Mouse (Mus musculus) heart, postnatal 4 days (tissue): ENCODE measurements around the gene Gatad1. TPM values are rescaled to one million over a fixed set of nuclear protein-coding genes. Genes with fewer than 3 reads are reported as not detected.
A peak's percentile ranks its signal among the peaks of the same experiment; 100 is the strongest.
"Not testable (repeated sequence)": the region's sequence is repeated elsewhere in the genome, so short reads cannot be mapped to it uniquely, and the experiment has no call there.

Experiments
- DNase-seq: peaks from one replicate; pipeline ENCODE4 v3.0.0; 2021
- microRNA-seq, 2 experiments: library from miRNA; unstranded; fragments of <30 nt; microRNA quantifications; one replicate each; pipeline ENCODE4 v1.2.0; 2021 to 2022
- total RNA-seq, 2 experiments: library from RNA; stranded (reverse); gene quantifications; 2 replicates each; pipeline ENCODE4 v1.2.3; 2021

Gatad1 gene
- total RNA-seq, 2 experiments from 2014 or later, result 105 to 110 TPM

DNA sequence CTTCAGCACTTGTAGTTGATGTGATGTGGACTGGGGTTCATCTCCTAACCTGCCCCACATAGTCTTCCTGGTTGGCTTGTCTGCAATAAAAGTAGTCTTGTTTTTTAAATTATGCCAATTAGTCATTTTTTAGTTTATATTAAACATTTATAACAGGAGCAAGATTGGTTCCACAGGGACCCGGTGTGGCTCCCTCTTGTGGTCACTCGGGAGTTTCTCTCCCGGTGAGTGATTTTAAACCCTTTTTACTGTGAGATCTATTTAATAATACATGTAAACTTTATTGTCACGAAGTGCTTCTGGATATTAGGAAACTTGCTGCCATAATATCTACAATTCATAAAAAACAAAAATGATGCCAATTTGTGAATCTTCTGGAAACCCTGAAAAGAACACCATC is 23.0 kb downstream of the Gatad1 start:
- DNase-seq, result peak; percentile 8

- DNase-seq, result no peak
Observed at GRCm38 (mm10) chr5:3633315-3633714, 23.7 kb downstream of the Gatad1 start.

GRCm38 (mm10) chr5:3632285-3632684 is 24.7 kb downstream of the Gatad1 start:
- DNase-seq, result no peak

- no peak for DNase-seq
Observed at GRCm38 (mm10) chr5:3631512-3632271, 25.3 kb downstream of the Gatad1 start.

DNA sequence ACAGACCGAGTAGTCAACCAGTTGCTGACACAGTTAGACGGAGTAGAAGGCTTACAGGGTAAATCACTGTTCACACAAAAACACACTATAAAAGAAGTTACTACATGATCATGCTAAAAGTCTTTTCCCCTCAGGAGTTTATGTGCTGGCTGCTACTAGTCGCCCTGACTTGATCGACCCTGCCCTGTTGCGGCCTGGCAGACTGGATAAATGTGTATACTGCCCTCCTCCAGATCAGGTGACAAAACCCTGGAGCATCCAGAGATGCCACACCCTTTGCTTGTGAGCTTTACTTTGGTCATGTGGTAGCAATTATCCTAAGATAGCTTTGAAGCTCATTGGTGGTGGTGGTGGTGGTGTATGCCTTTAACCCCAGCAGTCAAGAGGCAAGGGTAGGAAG is 26.9 kb downstream of the Gatad1 start:
- DNase-seq, result no peak

- DNase-seq, result no peak
Observed at GRCm38 (mm10) chr5:3620486-3620885, 36.5 kb downstream of the Gatad1 start.

GRCm38 (mm10) chr5:3611835-3612234 is 45.1 kb downstream of the Gatad1 start:
- not testable (repeated sequence) for DNase-seq

DNA sequence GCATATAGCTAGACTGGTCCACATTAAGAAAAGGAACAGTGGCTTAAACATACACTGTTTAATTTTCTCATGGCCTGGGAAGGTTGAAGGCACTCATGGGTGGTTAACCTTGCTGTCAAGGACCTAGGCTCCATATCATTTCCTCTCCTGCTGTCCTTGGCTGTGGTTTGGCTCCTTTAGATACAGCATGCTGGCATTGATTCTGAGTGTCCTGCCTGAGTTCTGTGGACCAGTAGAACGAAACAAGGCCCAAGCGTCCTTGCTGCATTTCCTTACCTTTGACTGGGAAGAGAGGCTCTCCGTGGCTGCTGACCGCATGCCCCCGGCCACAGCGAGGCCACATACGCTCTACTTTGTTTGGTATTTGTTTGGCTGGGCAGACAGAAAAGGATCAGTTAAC is 47.7 kb downstream of the Gatad1 start:
- no peak for DNase-seq

GRCm38 (mm10) chr5:3607114-3607513 is 49.9 kb downstream of the Gatad1 start:
- no peak for DNase-seq

DNA sequence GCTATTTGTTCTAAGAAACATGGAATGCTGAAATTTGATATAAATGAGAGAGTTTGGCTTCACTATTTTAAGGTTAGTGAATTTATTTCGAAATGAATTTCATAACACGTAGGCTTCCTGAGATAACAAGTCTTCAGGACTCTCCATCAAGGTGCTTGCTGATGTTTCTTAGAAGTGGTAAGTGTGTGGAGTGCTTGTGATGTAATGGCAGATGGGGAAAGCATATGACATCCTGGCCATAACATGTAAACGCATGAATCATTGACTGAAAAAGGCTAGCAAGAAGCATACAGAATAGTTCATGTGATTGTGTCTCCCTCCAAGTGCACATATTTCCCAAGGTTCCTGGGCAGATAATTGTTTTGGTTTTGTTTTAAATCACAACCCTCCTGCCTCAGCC is 56.2 kb downstream of the Gatad1 start:
- DNase-seq, result no peak

GRCm38 (mm10) chr5:3600298-3600697 is 56.7 kb downstream of the Gatad1 start:
- DNase-seq, result no peak

DNA sequence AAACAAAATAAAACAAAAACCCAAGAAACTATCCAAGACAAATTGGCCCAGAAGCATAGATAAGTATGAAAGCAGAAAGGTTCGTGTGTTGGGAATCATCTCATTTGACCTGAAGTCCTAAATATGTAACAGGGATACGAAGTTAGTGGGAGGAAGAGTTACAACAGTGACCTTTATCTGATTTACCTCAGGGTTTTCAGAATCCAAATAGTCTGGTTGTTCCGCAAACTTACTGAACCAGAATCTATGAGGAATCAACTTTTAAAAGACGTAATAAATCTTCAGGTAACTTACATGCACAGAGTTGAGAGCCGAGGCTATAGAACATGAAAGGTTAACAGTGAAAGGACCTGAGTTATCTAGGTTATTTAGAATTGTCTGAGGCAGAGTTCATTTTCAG is 58.2 kb downstream of the Gatad1 start:
- DNase-seq, result no peak

DNA sequence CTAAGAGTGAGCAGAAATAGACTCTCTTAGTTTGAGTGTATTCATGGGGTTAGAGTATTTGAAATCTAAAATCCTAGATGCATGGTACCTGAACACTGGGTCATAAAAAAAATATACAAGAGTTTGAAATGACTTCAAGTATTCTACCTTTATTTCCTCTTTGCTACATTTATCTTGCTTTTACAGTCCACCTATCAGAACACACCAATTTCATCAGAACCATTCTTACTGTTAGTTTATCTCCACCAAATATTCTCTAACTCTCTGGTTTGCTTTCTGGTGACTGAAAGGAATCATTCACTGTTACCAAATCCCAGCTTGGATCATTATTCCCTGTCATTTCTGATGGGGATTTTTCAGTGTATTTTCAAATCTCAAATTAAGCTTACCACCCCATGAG is 59.8 kb downstream of the Gatad1 start:
- no peak for DNase-seq

- DNase-seq, result peak; percentile 84
Observed at GRCm38 (mm10) chr5:3596399-3596766, 60.6 kb downstream of the Gatad1 start, which contains the start of gene Rbm48. TSS of gene Rbm48 (minus strand) at chr5:3596585.

DNA sequence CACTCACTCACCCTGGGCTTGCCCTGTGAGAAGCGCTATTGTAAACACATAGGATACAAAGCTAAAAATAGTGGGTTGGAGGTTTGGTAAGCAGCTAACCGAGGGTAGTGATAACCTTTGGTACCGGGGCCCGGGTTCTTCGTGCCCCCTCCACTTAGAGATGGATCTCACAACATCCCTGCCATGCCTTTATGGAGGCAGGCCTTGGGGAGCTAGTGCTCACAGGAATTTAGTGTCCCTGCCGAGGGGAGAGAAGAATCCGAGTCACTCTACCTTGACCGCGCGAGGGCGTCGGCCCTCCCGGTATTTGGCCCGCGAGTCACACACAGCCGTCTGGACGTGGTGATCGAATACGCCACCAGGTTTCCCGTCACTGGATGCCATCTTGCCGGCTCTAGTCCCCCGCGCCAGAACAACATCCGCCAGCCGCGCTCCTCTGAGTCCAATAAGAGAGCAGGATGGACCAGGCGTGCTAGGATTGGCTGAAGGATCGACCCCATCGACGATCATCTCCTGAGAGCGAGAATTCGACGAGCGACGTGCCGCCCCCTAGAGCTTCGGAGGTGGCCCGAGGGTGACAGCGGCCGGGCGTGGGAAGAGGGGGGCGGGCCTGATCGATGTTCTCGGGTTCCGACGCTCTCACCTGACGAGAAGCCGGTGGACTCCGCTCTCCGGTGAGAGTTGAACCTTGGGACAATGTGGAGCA is 61.1 kb downstream of the Gatad1 start, which contains the start of gene Pex1:
TSS of gene Pex1 (plus strand) at position 374 of the 706 bp plus-strand sequence.
- peak; percentile 95 for DNase-seq

Small RNAs within 50 kb of the gene (microRNA-seq; reads per million reads assigned to microRNA genes)
- gene Gm22926, result 0 reads per million in 2 experiments
- 0 reads per million in 2 experiments for gene Gm26238

Other genes starting within 250 kb of the Gatad1 start
- 10 to 100 TPM; 23.1 to 24.3 TPM for gene Fam133b, start 113.4 kb downstream of the Gatad1 start, total RNA-seq
- 1 to 10 TPM; 3.9 to 4.2 TPM for gene 1700109H08Rik, start 85.6 kb downstream of the Gatad1 start, total RNA-seq
- 10 to 100 TPM; 11.3 to 12.3 TPM for gene Pex1, start 61.1 kb downstream of the Gatad1 start, total RNA-seq
- 1 to 10 TPM; 8.1 to 8.3 TPM for gene Rbm48, start 60.6 kb downstream of the Gatad1 start, total RNA-seq
- not detected for gene Tmbim7, start 6.0 kb downstream of the Gatad1 start, total RNA-seq
- gene Ankib1, start 145.7 kb upstream of the Gatad1 start, total RNA-seq, result 10 to 100 TPM; 30.7 to 33.1 TPM
- gene Krit1, start 146.0 kb upstream of the Gatad1 start, total RNA-seq, result 10 to 100 TPM; 32.8 to 37.2 TPM
- gene Lrrd1, start 188.0 kb upstream of the Gatad1 start, total RNA-seq, result under 1 TPM; 0.25 to 0.29 TPM
- gene Mterf1a, start 236.7 kb upstream of the Gatad1 start, total RNA-seq, result 1 to 10 TPM; 3.7 to 3.8 TPM